Mouse (Mus musculus) heart, embryonic 13.5 days (tissue): ENCODE measurements around the gene Diras2. TPM values are rescaled to one million over a fixed set of nuclear protein-coding genes. Genes with fewer than 3 reads are reported as not detected.

Experiments
- ATAC-seq: fragments of 200-750 bp; cut with Nextera tagmentation; 2 replicates; pipeline ENCODE4 v1.8.0; 2017; ENCODE audit warnings: moderate TSS enrichment; ENCODE audit not compliant: insufficient number of reproducible peaks, low FRiP score, low TSS enrichment; ENCODE audit errors: extremely low read depth
- H3K27ac ChIP-seq: fragments of 300-500 bp; sonication (generic); replicated peaks from 2 replicates; pipeline ENCODE4 v1.5.1; 2015; ENCODE audit warnings: moderate library complexity, mild to moderate bottlenecking, inconsistent platforms
- H3K27me3 ChIP-seq: fragments of 300-500 bp; sonication (generic); replicated peaks from 2 replicates; pipeline ENCODE4 v1.6.1; 2015; ENCODE audit warnings: mild to moderate bottlenecking, inconsistent platforms
- H3K36me3 ChIP-seq: fragments of 300-500 bp; sonication (generic); 2 replicates; pipeline ENCODE4 v1.6.1; 2015; ENCODE audit warnings: mild to moderate bottlenecking, inconsistent platforms
- H3K4me1 ChIP-seq: fragments of 300-500 bp; sonication (generic); 2 replicates; pipeline ENCODE4 v1.6.1; 2015; ENCODE audit warnings: inconsistent platforms
- H3K4me2 ChIP-seq: fragments of 300-500 bp; sonication (generic); 2 replicates; pipeline ENCODE4 v1.6.1; 2015; ENCODE audit warnings: inconsistent platforms, mild to moderate bottlenecking, moderate library complexity
- H3K4me3 ChIP-seq: fragments of 300-500 bp; sonication (generic); 2 replicates; pipeline ENCODE4 v1.5.1; 2015; ENCODE audit warnings: moderate library complexity, mild to moderate bottlenecking, inconsistent platforms
- H3K9ac ChIP-seq: fragments of 300-500 bp; sonication (generic); 2 replicates; pipeline ENCODE4 v1.6.1; 2015; ENCODE audit warnings: inconsistent platforms, mild to moderate bottlenecking, moderate library complexity
- H3K9me3 ChIP-seq: fragments of 300-500 bp; sonication (generic); 2 replicates; pipeline ENCODE4 v1.6.1; 2016; ENCODE audit warnings: inconsistent platforms
- WGBS: fragments of 180-500 bp; shearing (Covaris S2); methylation state at CpG from one replicate; pipeline ENCODE4 v1.1.7; 2015; ENCODE audit warnings: mixed read lengths; 5-methylcytosine and 5-hydroxymethylcytosine counted together
- polyA plus RNA-seq: library from polyadenylated mRNA; unstranded; fragments of >200 nt; fragmentation: Nextera tagmentation; extraction: Ambion mirVana; gene quantifications from 2 replicates; pipeline ENCODE4 v1.2.1, GENCODE M21; 2015

Gene Diras2
- polyA plus RNA-seq, 1 experiment from 2014 or later = 0.52 TPM

- ATAC-seq = no peak
- no peak overlapping the region for H3K4me3 ChIP-seq
- H3K4me1 ChIP-seq = peaks cover 24% of the 10 kb centered on the region
- no peak overlapping the region for H3K9ac ChIP-seq
- no peaks in the 10 kb centered on the region for H3K27me3 ChIP-seq
- no peak overlapping the region for H3K4me2 ChIP-seq
- no peaks in the 10 kb centered on the region for H3K36me3 ChIP-seq
- no peak overlapping the region for H3K27ac ChIP-seq
- H3K9me3 ChIP-seq = no peaks in the 10 kb centered on the region
- WGBS = 16% methylated on average over 9 of the region's 9 CpGs
Measured at GRCm38 (mm10) chr13:52455329-52455728, 75.8 kb downstream of the Diras2 start.

GRCm38 (mm10) chr13:52454708-52455250 lies 76.3 kb downstream of the Diras2 start:
- WGBS = 72% methylated on average over 11 of the region's 11 CpGs
- Histone ChIP-seq H3K4me3 (no peak overlapping the region), H3K9ac (no peak overlapping the region), H3K27ac (no peak overlapping the region), H3K36me3 (no peaks in the 10 kb centered on the region), H3K27me3 (no peaks in the 10 kb centered on the region), H3K4me2 (no peak overlapping the region), H3K9me3 (no peaks in the 10 kb centered on the region), H3K4me1 (peaks cover 24% of the 10 kb centered on the region)
- ATAC-seq = no peak

Other genes with a start within 250 kb of the Diras2 start
- gene Syk, start 51.9 kb upstream of the Diras2 start, polyA plus RNA-seq = 6.3 and 6.5 TPM in 2 replicates